Comparison of ENCODE assay signal across 16 mouse cellular contexts in the genomic region with DNA sequence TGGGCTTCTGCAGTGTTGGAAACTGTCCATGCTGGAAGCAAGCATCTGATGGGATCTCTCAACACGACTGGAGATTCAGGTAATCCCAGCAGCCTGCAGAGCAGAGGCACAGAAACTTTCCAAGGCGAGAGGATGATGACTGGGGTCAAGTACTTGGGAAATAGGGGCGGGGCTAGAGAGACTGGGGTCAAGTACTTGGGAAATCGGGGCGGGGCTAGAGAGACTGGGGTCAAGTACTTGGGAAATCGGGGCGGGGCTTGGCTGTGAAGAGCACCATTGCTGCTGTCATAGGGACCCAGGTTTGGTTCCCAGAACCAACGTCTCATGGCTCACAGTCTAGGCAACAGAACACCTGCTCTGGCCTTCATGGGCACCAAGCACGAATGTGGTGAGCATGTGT.
"Had no signal": no experiment of that assay in that cellular context is flagged by ENCODE, and none has a peak within 500 bp of the region (broad histone marks: within the 10 kb centered on the region; RNA-seq: fewer than 3 reads in every experiment).

No protein-coding gene starts in this region.

- DNase-seq: kidney, adult 8-10 months; kidney, postnatal 10 days; kidney, postnatal 36 days; left cerebral cortex, postnatal 4 days; lung, adult 18-20 months; lung, postnatal 10 days; lung, postnatal 36 days; midbrain, embryonic 14.5 days; thymus, adult 2 months; thymus, postnatal 14 days had no signal

- H3K4me3 ChIP-seq: kidney, embryonic 15.5 days; limb, embryonic 12.5 days; limb, embryonic 15.5 days; lung, embryonic 15.5 days had no signal

- H3K36me3 ChIP-seq: kidney, embryonic 15.5 days; limb, embryonic 12.5 days; limb, embryonic 15.5 days; lung, embryonic 15.5 days had no signal

- H3K27ac ChIP-seq: kidney, embryonic 15.5 days; limb, embryonic 12.5 days; limb, embryonic 15.5 days; liver, embryonic 14.5 days; lung, embryonic 15.5 days; stomach, postnatal 0 days had no signal

- H3K4me1 ChIP-seq: kidney, embryonic 15.5 days; limb, embryonic 12.5 days; limb, embryonic 15.5 days had no signal

- H3K9me3 ChIP-seq: kidney, embryonic 15.5 days; limb, embryonic 12.5 days; limb, embryonic 15.5 days; lung, embryonic 15.5 days had no signal

- H3K9ac ChIP-seq: kidney, embryonic 15.5 days; limb, embryonic 12.5 days; limb, embryonic 15.5 days; liver, embryonic 14.5 days; lung, embryonic 15.5 days had no signal
